Mouse (Mus musculus): ENCODE data around the gene Trpc4ap.

DNA sequence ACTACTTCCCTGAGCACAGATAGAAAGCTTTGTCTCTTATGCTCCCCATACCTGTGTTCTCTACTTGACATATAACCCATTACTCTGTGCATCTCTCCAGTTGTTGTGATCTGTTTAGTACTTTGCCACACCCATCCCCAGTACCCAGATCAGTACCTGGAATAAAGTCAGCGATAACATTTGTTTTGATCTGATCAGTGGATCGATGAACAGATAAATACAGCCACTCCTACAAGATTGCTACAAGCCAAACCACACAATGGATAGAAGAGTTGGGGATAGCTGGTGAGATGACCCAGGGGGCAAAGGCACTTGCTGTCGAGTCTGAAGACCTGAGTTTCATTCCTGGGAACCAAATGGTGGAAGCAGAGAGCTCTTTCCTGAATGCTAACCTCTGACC is 3.1 kb upstream of the Trpc4ap start:
- no peak for TF ChIP-seq CTCF (IDR thresholded peaks at IDR 0.05; ENCODE audit: extremely low read depth, insufficient read length, insufficient replicate concordance, low read depth, low read length)
- no peak for TF ChIP-seq POLR2A (IDR thresholded peaks at IDR 0.05; ENCODE audit: low read depth, low read length)
